Mouse (Mus musculus): ENCODE measurements around the gene Fam166b. TPM values are rescaled to one million over a fixed set of nuclear protein-coding genes. Genes with fewer than 3 reads are reported as not detected.

The Fam166b gene
- total RNA-seq, 4 experiments from 2014 or later, result 0.31 to 3.7 (median 1.3) TPM

- DNase-seq (ENCODE audit: low spot score in 2 of 2), result no peak
Observed at GRCm38 (mm10) chr4:43428180-43428861, 613 bp downstream of the Fam166b start.

DNA sequence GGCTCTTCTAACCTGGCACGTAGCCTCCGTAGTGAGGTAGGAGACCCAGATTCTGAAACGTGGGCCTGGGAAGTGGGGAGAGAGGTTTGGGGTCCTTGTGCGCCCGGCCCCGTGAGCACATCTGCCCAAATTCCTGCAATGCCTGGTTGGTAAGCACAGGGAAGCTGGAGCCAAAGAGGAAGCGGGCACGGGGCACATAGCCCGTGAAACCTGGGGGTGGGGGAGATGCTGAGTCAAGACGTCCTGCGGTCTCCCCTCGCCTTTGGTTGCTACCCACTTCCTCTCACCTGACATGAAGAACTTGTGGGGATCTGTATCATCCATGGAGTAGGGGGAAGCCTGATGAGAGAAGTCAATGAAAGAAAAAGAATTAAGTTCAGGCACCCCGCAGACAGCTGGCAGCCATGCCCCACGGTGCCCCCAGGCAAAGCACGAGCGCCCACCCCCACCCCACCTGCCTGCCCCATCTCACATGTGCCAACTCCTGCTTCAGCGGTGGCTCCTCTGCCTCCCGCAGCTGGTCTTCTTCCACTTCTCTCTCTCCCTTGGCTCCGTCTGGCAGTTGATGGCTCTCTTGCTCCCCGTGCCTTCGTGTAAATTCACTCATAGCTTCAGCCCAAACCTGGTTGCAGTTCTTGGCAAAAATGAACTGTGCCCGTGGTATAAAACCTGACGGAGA is 1.3 kb downstream of the Fam166b start:
- no peak for DNase-seq (ENCODE audit: low spot score in 2 of 2)

- no peak for DNase-seq (ENCODE audit: low spot score in 2 of 2)
Observed at GRCm38 (mm10) chr4:43426487-43426886, 2.4 kb downstream of the Fam166b start.

- DNase-seq (ENCODE audit: low spot score in 2 of 2), result no peak
Observed at GRCm38 (mm10) chr4:43425648-43426380, 3.1 kb downstream of the Fam166b start.

DNA sequence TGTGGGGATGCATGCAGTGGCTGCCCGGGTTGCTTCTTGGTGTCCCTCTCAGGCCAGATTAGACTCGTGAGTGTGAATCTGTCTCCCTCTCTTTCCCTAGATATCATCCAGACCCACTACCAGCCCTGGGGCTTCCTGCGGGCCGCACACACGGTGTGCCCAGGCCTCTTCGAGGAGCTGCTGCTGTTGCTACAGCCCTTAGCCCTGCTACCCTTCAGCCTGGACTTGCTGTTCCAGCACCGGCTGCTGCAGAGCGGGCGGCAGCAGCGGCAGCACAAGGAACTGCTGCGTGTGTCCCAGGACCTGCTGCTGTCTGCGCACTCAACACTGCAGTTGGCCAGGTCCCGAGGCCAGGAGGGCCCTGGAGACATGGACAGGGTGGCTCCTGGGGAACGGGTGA is 3.7 kb downstream of the Fam166b start:
- no peak for DNase-seq (ENCODE audit: low spot score in 2 of 2)

GRCm38 (mm10) chr4:43424072-43424471 is 4.9 kb downstream of the Fam166b start:
- no peak for DNase-seq (ENCODE audit: low spot score in 2 of 2)

GRCm38 (mm10) chr4:43423267-43423934 is 5.5 kb downstream of the Fam166b start:
- DNase-seq (ENCODE audit: low spot score in 2 of 2), result no peak

DNA sequence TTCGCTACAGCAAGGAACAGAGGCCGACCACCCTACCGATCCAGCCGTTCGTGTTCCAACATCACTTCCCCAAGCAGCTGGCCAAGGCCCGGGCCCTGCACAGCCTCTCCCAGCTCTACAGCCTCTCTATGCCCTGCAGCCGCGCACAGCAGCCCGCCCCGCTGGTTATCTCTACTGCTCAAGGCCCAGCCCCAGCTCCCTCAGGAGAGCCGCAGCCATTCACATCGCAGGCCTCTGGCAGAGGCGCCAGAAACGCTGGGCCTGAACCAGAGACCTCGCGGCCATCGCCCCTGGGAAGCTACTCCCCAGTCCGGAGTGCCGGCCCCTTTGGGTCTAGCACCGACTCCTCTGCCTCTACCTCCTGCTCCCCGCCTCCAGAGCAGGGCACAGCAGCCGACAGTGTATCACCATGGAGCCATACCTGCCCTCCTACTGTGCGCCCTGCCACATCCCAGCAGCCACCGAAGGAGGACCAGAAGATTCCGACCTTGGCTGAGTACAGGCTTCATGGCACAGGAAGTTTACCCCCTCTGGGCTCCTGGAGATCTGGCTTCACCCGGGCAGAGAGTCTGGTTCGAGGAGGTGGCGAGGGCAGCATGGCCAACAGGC is 7.2 kb downstream of the Fam166b start:
- no peak for DNase-seq (ENCODE audit: low spot score in 2 of 2)

- DNase-seq (ENCODE audit: low spot score in 2 of 2), result peak; percentile 63 to 85
Observed at GRCm38 (mm10) chr4:43420305-43420704, 8.6 kb downstream of the Fam166b start.

- no peak for DNase-seq (ENCODE audit: low spot score in 2 of 2)
Observed at GRCm38 (mm10) chr4:43419801-43420281, 9.1 kb downstream of the Fam166b start.

- no peak for DNase-seq (ENCODE audit: low spot score in 2 of 2)
Observed at GRCm38 (mm10) chr4:43418973-43419656, 9.8 kb downstream of the Fam166b start.

DNA sequence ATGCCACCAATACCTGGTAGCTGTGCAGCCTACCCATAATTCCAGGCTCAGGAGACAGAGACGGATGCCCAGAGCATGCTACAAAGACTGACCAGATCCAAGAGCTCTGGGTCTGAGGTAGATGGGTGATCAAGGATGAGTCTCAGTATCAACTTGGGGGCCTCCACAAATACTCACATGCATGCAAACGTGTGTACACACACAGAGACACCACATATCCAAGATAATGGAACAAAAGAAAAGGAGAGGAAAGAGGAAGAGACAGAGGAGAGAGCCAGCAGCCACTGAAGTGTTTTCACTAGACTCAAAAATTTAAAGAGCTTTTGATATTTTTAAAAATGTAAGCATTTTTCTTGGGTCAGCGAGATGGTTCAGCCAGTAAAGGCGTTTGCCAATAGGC is 10.5 kb downstream of the Fam166b start:
- DNase-seq (ENCODE audit: low spot score in 2 of 2), result no peak

DNA sequence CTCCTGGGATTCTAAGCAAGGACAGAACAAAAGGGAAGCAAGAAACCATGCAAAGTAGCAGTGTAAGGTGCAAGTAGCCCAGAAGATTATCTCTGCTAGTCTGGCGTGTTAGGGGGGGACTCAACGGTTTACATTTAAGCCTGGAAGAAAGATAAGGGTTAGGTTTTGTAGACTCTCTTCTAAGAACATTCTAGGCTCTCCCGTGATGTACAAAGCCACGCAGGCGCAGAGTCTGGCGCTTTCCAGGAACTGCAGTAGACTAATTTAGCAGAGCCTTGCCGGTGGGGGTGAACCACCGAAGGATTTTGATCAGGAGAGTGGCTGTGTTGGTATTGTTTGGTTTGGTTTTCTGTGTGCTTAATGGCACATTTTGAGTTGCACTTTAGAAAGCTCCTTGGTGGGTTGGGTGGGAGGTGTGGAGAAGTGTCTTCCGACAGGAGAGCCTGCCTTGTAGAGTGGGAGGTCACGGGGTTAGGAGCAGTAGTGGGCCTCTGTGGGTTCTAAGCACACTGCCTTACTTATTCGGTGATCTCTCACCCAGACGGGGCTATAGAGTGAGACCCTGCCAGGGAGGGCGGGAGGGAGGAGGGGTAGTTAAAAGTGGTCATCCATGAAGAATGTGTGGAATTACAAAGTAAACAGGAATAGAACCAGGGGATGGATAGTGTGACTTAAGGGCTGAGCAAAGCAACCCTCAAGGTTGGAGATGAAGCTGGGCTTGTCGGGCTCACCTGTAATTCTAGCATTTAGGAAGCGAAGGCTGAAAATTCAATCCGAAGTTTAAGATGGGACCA is 11.5 kb downstream of the Fam166b start:
- DNase-seq (ENCODE audit: low spot score in 2 of 2), result no peak

GRCm38 (mm10) chr4:43416071-43416490 is 12.9 kb downstream of the Fam166b start:
- no peak for DNase-seq (ENCODE audit: low spot score in 2 of 2)

GRCm38 (mm10) chr4:43415221-43416070 is 13.5 kb downstream of the Fam166b start:
- no peak for DNase-seq (ENCODE audit: low spot score in 2 of 2)

DNA sequence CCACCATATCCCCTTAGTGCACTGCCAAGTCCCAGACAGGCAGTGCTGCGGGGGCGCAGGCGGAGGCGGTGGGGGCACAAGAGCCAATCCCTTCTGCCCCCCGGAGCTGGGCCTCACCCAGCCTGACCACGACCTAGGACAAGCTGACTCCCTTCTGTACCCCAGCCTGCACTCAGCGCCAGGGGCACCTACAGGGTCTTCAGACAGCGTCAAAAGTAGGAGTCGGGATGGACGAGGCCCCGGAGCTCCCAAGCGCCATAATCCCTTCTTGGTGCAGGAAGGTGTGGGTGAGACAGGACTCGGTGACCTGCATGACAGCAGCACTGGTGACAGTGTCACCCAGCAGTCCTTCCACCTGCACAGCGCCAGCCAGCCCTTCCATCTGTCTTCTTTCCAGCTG is 14.2 kb downstream of the Fam166b start:
- DNase-seq (ENCODE audit: low spot score in 2 of 2), result no peak

- no peak for DNase-seq (ENCODE audit: low spot score in 2 of 2)
Observed at GRCm38 (mm10) chr4:43407071-43407920, 21.6 kb downstream of the Fam166b start.
